Mouse (Mus musculus) thymus, adult 2 months (tissue): ENCODE measurements around the gene Swap70. TPM values are rescaled to one million over a fixed set of nuclear protein-coding genes. Genes with fewer than 3 reads are reported as not detected.

ENCODE experiments used
- DNase-seq: peaks from one replicate; pipeline ENCODE4 v3.0.0; 2021
- H3K27ac ChIP-seq: fragments of 200-500 bp; 2 replicates; pipeline ENCODE4 v1.5.1; 2012; ENCODE audit warnings: low read length, control low read depth; ENCODE audit not compliant: control insufficient read depth, insufficient read depth
- H3K27me3 ChIP-seq: fragments of 200-500 bp; 2 replicates; pipeline ENCODE4 v1.6.1; 2012; ENCODE audit warnings: mild to moderate bottlenecking, low read length, moderate library complexity, mixed read lengths; ENCODE audit not compliant: control insufficient read depth, insufficient read depth
- H3K36me3 ChIP-seq: fragments of 200-500 bp; 2 replicates; pipeline ENCODE4 v1.6.1; 2012; ENCODE audit warnings: mild to moderate bottlenecking, low read length, moderate library complexity; ENCODE audit not compliant: control insufficient read depth, insufficient read depth
- H3K4me1 ChIP-seq: fragments of 200-500 bp; replicated peaks from 2 replicates; pipeline ENCODE4 v1.6.1; 2012; ENCODE audit warnings: low read length; ENCODE audit not compliant: control insufficient read depth, insufficient read depth
- H3K4me3 ChIP-seq: fragments of 200-500 bp; 2 replicates; pipeline ENCODE4 v1.5.1; 2012; ENCODE audit warnings: mild to moderate bottlenecking, low read length, control low read depth, moderate library complexity; ENCODE audit not compliant: control insufficient read depth, insufficient read depth
- CTCF ChIP-seq: fragments of 200-500 bp; IDR thresholded peaks from 2 replicates; pipeline ENCODE4 v1.5.1; 2012; ENCODE audit warnings: mild to moderate bottlenecking, control low read depth, low read length, moderate library complexity, borderline replicate concordance; ENCODE audit not compliant: control insufficient read depth, poor library complexity, insufficient read depth; ENCODE audit errors: extremely low read depth
- POLR2A ChIP-seq: fragments of 200-500 bp; IDR thresholded peaks from 2 replicates; pipeline ENCODE4 v1.6.1; 2012; ENCODE audit warnings: mild to moderate bottlenecking, low read length, control low read depth, moderate library complexity; ENCODE audit not compliant: control insufficient read depth, poor library complexity, insufficient read depth; ENCODE audit errors: extremely low read depth
- WGBS: fragments of 180-500 bp; shearing (Covaris S2); methylation state at CpG from one replicate; pipeline ENCODE4 v1.1.7; 2018; 5-methylcytosine and 5-hydroxymethylcytosine counted together
- polyA plus RNA-seq: library from polyadenylated mRNA; depleted of rRNA; stranded (reverse); fragments of >200 nt; gene quantifications from 2 replicates; pipeline ENCODE4 v1.2.3, GENCODE M21; 2012; rRNA removed

Swap70 gene
- polyA plus RNA-seq, result 18.3 and 20.1 TPM in 2 replicates

DNA sequence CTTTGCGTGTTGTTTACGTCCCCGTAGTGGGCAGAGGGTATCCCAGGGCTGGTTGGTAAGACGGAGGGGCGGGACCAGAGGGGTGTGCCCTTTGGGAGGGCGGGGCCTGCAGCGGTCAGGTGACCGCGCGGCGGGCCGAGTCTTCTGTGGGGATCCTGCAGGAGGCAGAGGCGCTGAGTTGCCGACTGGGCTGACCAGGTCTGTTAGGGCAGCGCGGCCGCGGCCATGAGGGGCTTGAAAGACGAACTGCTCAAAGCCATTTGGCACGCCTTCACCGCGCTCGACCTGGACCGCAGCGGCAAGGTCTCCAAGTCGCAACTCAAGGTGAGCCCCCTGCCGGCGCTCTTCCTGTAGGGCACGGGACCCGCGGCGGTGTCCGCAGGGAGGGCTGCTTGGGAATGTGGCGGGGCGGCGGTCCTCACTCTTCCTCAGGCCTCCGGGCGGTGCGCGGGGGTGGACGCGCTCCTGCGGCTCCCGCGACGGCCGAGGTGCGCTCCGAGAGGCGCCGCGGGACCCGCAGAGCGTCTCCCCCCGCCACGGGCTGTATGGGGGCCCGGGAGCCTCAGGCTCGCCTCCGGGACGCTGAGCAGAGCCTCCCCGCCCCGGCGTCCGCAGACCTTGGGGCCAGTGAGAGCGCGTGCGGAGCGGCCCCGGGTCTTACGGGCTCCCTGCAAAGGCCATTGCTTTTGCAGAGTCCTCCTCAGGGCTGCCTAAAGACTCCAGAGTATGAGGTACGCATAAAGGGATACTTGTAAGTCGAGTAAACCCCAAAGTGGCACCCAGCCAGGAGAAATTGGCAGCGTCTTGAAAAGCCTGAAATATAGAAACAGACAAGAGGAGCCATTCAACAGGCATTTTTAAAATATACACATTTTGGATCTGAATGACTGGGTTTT lies at the start of gene Swap70:
Gene Swap70, plus strand, starts transcription at position 126 of the 896 bp plus-strand sequence.
- TF ChIP-seq CTCF (peak; percentile 84; the same call in 1 of the 2 replicates), POLR2A (peak; percentile 60; the same call in 1 of the 2 replicates)
- Histone ChIP-seq H3K4me3 (peak within 1 kb of the TSS; percentile 78), H3K27me3 (no peaks in the 10 kb centered on the region), H3K36me3 (no peaks in the 10 kb centered on the region), H3K27ac (no peak within 1 kb of the TSS), H3K4me1 (peaks cover 3% of the 10 kb centered on the region)
- WGBS, result under 1% methylated on average over 71 of the region's 73 CpGs
- DNase-seq, result peak; percentile 81

DNA sequence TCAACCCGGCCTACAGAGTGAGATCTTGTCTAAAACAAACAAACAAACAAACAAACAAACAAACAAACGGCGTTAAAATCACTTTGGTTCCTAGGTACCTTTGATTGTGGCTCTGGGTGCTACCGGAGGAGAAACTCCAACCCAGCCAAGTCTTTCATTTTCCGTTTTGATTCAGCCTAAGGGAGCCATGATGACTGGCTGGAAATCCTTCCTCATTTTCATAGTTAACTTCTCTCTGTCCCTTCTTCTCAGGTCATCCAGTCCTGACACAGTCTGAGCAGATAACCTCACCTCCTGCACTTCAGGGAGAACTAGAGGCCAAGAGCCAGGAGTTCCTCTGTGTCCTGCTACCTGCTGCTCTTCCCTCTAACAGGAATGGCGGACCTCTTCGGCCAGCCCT lies 42.3 kb upstream of the Swap70 start:
- Histone ChIP-seq H3K4me1 (no peaks in the 10 kb centered on the region), H3K27me3 (no peaks in the 10 kb centered on the region), H3K27ac (no peak overlapping the region), H3K36me3 (no peaks in the 10 kb centered on the region), H3K4me3 (no peak overlapping the region)
- 93% methylated on average over 7 of the region's 7 CpGs for WGBS
- no peak for TF ChIP-seq POLR2A
- TF ChIP-seq CTCF, result no peak
- no peak for DNase-seq

DNA sequence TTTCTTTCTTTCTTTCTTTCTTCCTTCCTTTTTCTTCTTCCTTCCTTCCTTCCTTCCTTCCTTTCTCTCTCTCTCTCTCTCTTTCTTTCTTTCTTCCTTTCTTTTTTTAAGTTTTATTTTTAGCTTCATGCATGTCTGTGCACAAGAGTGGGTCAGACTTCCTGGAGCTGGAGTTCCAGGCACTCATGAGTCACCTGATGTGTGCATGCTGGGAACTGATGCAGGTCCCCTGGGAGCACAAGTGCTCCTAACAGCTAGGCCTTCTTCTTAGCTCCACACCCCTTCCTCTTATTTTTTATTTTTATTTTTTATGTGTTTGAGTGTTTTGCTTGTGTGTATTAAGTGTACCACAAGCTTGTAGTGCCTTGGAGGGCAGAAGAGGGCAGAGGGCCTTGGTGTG lies 40.9 kb upstream of the Swap70 start:
- Histone ChIP-seq H3K36me3 (no peaks in the 10 kb centered on the region), H3K27ac (no peak overlapping the region), H3K4me3 (no peak overlapping the region), H3K4me1 (peaks cover 4% of the 10 kb centered on the region; the same call in 1 of the 2 replicates), H3K27me3 (no peaks in the 10 kb centered on the region)
- DNase-seq, result no peak
- TF ChIP-seq POLR2A (no peak), CTCF (no peak)

DNA sequence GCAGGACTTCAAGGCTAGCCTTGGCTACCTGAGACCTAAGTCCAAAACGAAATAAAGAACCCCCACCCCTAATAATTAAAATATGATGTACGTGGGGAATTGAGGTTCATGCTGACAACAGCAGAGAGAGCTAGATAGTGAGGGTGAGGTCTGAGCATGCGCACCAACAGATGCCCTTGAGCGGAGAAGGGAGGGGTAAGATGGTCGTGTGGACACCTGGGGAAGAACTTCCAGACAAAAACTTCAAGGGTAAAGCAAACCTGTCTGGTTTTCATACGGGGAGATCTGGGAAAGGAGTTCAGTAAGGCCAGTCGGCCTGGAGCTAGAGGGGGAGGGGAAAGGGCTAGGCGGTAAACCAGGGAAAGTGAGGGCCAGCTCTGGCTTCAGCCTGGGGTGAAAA lies 40.1 kb upstream of the Swap70 start:
- H3K27me3 ChIP-seq, result no peaks in the 10 kb centered on the region
- H3K4me1 ChIP-seq, result peaks cover 5% of the 10 kb centered on the region; the same call in 1 of the 2 replicates
- no peak overlapping the region for H3K4me3 ChIP-seq
- TF ChIP-seq POLR2A (no peak), CTCF (no peak)
- no peak overlapping the region for H3K27ac ChIP-seq
- no peaks in the 10 kb centered on the region for H3K36me3 ChIP-seq
- WGBS, result 89% methylated on average over 8 of the region's 8 CpGs
- no peak for DNase-seq

DNA sequence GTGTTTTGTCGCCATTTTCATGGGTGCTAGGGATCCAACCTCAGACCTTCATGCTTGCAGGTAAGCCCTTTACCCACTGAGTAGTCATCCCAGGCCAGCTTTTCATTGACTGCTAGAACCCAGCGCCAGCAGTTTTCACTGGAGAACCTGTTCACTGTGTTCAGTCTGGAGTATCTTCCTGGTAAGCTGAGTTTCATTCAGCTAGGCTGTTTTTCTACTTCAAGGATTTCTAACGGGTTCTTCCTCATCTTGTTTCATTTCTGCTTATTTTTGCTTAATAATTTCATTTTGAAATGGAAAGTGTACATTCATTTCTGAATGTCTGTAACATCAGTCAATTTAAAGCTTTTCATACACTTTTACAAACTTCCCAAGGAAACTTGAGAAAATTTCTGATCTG lies 36.9 kb upstream of the Swap70 start:
- TF ChIP-seq CTCF, result no peak
- no peak for TF ChIP-seq POLR2A
- 91% methylated on average over 3 of the region's 3 CpGs for WGBS
- no peaks in the 10 kb centered on the region for H3K36me3 ChIP-seq
- H3K27me3 ChIP-seq, result no peaks in the 10 kb centered on the region
- H3K4me1 ChIP-seq, result peaks cover 5% of the 10 kb centered on the region; the same call in 1 of the 2 replicates
- no peak overlapping the region for H3K4me3 ChIP-seq
- no peak overlapping the region for H3K27ac ChIP-seq
- no peak for DNase-seq

DNA sequence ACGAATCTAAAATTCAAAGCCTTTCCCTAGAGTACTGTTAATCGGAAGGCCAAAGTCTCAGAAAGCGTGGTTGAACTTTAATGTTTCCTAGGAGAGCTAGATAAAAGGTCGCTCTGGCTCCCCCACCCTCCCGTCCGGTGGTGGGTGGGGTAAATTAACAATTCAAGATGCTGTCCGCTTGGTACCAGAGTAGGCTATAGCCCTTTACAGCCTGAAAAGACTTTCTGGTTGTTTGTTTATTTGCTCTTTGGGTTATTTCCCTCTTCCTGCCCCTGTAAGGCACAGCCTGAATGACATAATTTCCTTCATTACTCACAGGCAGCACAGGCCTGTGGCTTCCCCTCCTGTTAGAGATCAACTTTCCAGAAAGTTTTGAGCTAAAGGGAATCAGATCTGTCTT lies 31.6 kb upstream of the Swap70 start:
- H3K4me1 ChIP-seq, result peaks cover 5% of the 10 kb centered on the region; the same call in 1 of the 2 replicates
- H3K36me3 ChIP-seq, result no peaks in the 10 kb centered on the region
- TF ChIP-seq CTCF, result no peak
- TF ChIP-seq POLR2A, result no peak
- 0 out of 2 replicates have a peak overlapping the region, but pooled peaks have one; percentile 15 for H3K27ac ChIP-seq
- H3K27me3 ChIP-seq, result no peaks in the 10 kb centered on the region
- H3K4me3 ChIP-seq, result no peak overlapping the region
- WGBS, result 81% methylated on average over 7 of the region's 7 CpGs
- no peak for DNase-seq

DNA sequence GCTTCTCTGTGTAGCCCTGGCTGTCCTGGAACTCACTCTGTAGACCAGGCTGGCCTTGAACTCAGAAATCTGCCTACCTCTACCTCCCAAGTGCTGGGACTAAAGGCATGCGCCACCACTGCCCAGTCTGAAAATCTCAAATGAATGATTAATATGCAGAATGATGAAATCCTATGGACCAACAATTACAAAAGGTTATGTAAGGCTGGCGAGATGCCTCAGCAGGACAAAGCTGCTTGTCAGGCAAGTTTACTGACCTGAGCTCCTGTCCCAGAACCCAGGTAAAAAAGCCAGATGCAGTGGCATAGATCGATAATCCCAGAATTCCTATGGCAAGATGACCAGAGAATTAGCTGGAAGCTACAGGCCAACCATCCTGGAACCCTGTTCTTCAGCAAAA lies 28.3 kb upstream of the Swap70 start:
- Histone ChIP-seq H3K27ac (no peak overlapping the region), H3K27me3 (no peaks in the 10 kb centered on the region), H3K36me3 (no peaks in the 10 kb centered on the region), H3K4me1 (peaks cover 7% of the 10 kb centered on the region), H3K4me3 (no peak overlapping the region)
- no peak for DNase-seq
- WGBS, result 96% methylated on average over 3 of the region's 3 CpGs
- TF ChIP-seq CTCF, result no peak
- no peak for TF ChIP-seq POLR2A
